Mouse (Mus musculus) heart, postnatal 0 days (tissue): ENCODE measurements at regions not wholly inside any gene's neighbourhood (a gene's known extent, or its start where the extent isn't known, plus 50 kb on each side); places are given as distances from the start of the nearest gene placed in this dataset.

Source experiments
- ATAC-seq: fragments of 200-750 bp; cut with Nextera tagmentation; 2 replicates; pipeline ENCODE4 v1.8.0; 2017; ENCODE audit warnings: low read depth, moderate number of reproducible peaks, moderate library complexity; ENCODE audit not compliant: insufficient read depth
- DNase-seq: peaks from one replicate; pipeline ENCODE4 v3.0.0-alpha.2; 2016; ENCODE audit warnings: low spot score
- H3K27ac ChIP-seq: fragments of 300-500 bp; sonication (generic); 2 replicates; pipeline ENCODE4 v1.5.1; 2014; ENCODE audit warnings: low read depth, mild to moderate bottlenecking
- H3K27me3 ChIP-seq: fragments of 300-500 bp; sonication (generic); 2 replicates; pipeline ENCODE4 v1.6.1; 2014; ENCODE audit warnings: low read length, mixed read lengths; ENCODE audit not compliant: control insufficient read depth, insufficient read depth
- H3K36me3 ChIP-seq: fragments of 300-500 bp; sonication (generic); replicated peaks from 2 replicates; pipeline ENCODE4 v1.6.1; 2014; ENCODE audit warnings: low read length, mixed read lengths; ENCODE audit not compliant: control insufficient read depth, insufficient read depth
- H3K4me1 ChIP-seq: fragments of 300-500 bp; sonication (generic); 2 replicates; pipeline ENCODE4 v1.6.1; 2014; ENCODE audit warnings: antibody characterized with exemption; ENCODE audit not compliant: control insufficient read depth, insufficient read depth
- H3K4me2 ChIP-seq: fragments of 300-500 bp; sonication (generic); 2 replicates; pipeline ENCODE4 v1.6.1; 2014; ENCODE audit warnings: low read depth, mild to moderate bottlenecking, low read length, moderate library complexity
- H3K4me3 ChIP-seq: fragments of 300-500 bp; sonication (generic); 2 replicates; pipeline ENCODE4 v1.5.1; 2014; ENCODE audit warnings: low read depth, low read length
- H3K9ac ChIP-seq: fragments of 300-500 bp; sonication (generic); replicated peaks from 2 replicates; pipeline ENCODE4 v1.6.1; 2014; ENCODE audit warnings: low read depth, low read length, mixed read lengths
- H3K9me3 ChIP-seq: fragments of 300-500 bp; sonication (generic); replicated peaks from 2 replicates; pipeline ENCODE4 v1.6.1; 2016; ENCODE audit warnings: low read length; ENCODE audit not compliant: control insufficient read depth
- CTCF ChIP-seq: IDR thresholded peaks from 2 replicates; pipeline ENCODE4 v1.5.1; 2016; ENCODE audit warnings: antibody characterized with exemption, control low read depth, low read depth
- EP300 ChIP-seq: IDR thresholded peaks from 2 replicates; pipeline ENCODE4 v1.6.1; 2016; ENCODE audit warnings: antibody characterized with exemption, low read depth
- WGBS: fragments of 180-500 bp; shearing (Covaris S2); extraction: QIAGEN DNeasy Blood & Tissue Kit; methylation state at CpG from one replicate; pipeline ENCODE4 v1.1.7; 2014; 5-methylcytosine and 5-hydroxymethylcytosine counted together

- DNase-seq (no peak), ATAC-seq (no peak)
- Histone ChIP-seq H3K4me3 (no peak overlapping the region), H3K4me1 (no peaks in the 10 kb centered on the region), H3K27ac (no peak overlapping the region), H3K9ac (no peak overlapping the region), H3K36me3 (no peaks in the 10 kb centered on the region), H3K4me2 (no peak overlapping the region), H3K9me3 (no peaks in the 10 kb centered on the region), H3K27me3 (no peaks in the 10 kb centered on the region)
- TF ChIP-seq EP300 (no peak), CTCF (no peak)
- 72% methylated on average over 4 of the region's 4 CpGs for WGBS
Measured at GRCm38 (mm10) chr2:75492501-75492898, 166.6 kb upstream of the Hnrnpa3 start.

- Histone ChIP-seq H3K4me1 (no peaks in the 10 kb centered on the region), H3K9me3 (no peaks in the 10 kb centered on the region), H3K36me3 (no peaks in the 10 kb centered on the region), H3K27me3 (no peaks in the 10 kb centered on the region), H3K27ac (no peak overlapping the region), H3K4me2 (no peak overlapping the region), H3K9ac (no peak overlapping the region), H3K4me3 (no peak overlapping the region)
- ATAC-seq: no peak
- TF ChIP-seq CTCF: no peak
- TF ChIP-seq EP300: no peak
- DNase-seq: no peak
- WGBS: 81% methylated on average over 5 of the region's 5 CpGs
Measured at GRCm38 (mm10) chr2:75496606-75497240, 162.3 kb upstream of the Hnrnpa3 start.

GRCm38 (mm10) chr2:75510223-75510622, 148.8 kb upstream of the Hnrnpa3 start:
- WGBS: 88% methylated on average over 4 of the region's 4 CpGs
- no peak for TF ChIP-seq EP300
- no peak for TF ChIP-seq CTCF
- H3K27me3 ChIP-seq: no peaks in the 10 kb centered on the region
- no peak overlapping the region for H3K4me2 ChIP-seq
- no peaks in the 10 kb centered on the region for H3K9me3 ChIP-seq
- no peak for DNase-seq
- H3K4me1 ChIP-seq: no peaks in the 10 kb centered on the region
- no peak overlapping the region for H3K9ac ChIP-seq
- no peak overlapping the region for H3K27ac ChIP-seq
- no peaks in the 10 kb centered on the region for H3K36me3 ChIP-seq
- H3K4me3 ChIP-seq: no peak overlapping the region
- no peak for ATAC-seq

GRCm38 (mm10) chr2:75512422-75513170, 146.5 kb upstream of the Hnrnpa3 start:
- no peak for DNase-seq
- no peaks in the 10 kb centered on the region for H3K4me1 ChIP-seq
- WGBS: 71% methylated on average over 8 of the region's 8 CpGs
- H3K27me3 ChIP-seq: no peaks in the 10 kb centered on the region
- H3K4me2 ChIP-seq: no peak overlapping the region
- H3K36me3 ChIP-seq: no peaks in the 10 kb centered on the region
- H3K4me3 ChIP-seq: no peak overlapping the region
- no peaks in the 10 kb centered on the region for H3K9me3 ChIP-seq
- no peak for TF ChIP-seq EP300
- TF ChIP-seq CTCF: no peak
- H3K9ac ChIP-seq: no peak overlapping the region
- H3K27ac ChIP-seq: no peak overlapping the region
- no peak for ATAC-seq

GRCm38 (mm10) chr2:75514171-75514570, 144.9 kb upstream of the Hnrnpa3 start:
- no peak overlapping the region for H3K4me2 ChIP-seq
- WGBS: 23% methylated on average over 6 of the region's 6 CpGs
- H3K4me1 ChIP-seq: no peaks in the 10 kb centered on the region
- H3K9ac ChIP-seq: no peak overlapping the region
- no peaks in the 10 kb centered on the region for H3K36me3 ChIP-seq
- no peak for ATAC-seq
- H3K9me3 ChIP-seq: no peaks in the 10 kb centered on the region
- H3K27me3 ChIP-seq: no peaks in the 10 kb centered on the region
- no peak overlapping the region for H3K27ac ChIP-seq
- no peak overlapping the region for H3K4me3 ChIP-seq
- TF ChIP-seq CTCF (no peak), EP300 (no peak)
- no peak for DNase-seq

GRCm38 (mm10) chr2:75516223-75516622, 142.8 kb upstream of the Hnrnpa3 start:
- Histone ChIP-seq H3K36me3 (no peaks in the 10 kb centered on the region), H3K4me2 (no peak overlapping the region), H3K27me3 (no peaks in the 10 kb centered on the region), H3K9me3 (no peaks in the 10 kb centered on the region), H3K4me3 (no peak overlapping the region), H3K9ac (no peak overlapping the region), H3K27ac (no peak overlapping the region), H3K4me1 (no peaks in the 10 kb centered on the region)
- TF ChIP-seq EP300: no peak
- TF ChIP-seq CTCF: no peak
- ATAC-seq: no peak
- WGBS: 85% methylated on average over 11 of the region's 11 CpGs
- no peak for DNase-seq
